Mouse (Mus musculus): ENCODE results near the gene Krt23.

The Krt23 gene

DNA sequence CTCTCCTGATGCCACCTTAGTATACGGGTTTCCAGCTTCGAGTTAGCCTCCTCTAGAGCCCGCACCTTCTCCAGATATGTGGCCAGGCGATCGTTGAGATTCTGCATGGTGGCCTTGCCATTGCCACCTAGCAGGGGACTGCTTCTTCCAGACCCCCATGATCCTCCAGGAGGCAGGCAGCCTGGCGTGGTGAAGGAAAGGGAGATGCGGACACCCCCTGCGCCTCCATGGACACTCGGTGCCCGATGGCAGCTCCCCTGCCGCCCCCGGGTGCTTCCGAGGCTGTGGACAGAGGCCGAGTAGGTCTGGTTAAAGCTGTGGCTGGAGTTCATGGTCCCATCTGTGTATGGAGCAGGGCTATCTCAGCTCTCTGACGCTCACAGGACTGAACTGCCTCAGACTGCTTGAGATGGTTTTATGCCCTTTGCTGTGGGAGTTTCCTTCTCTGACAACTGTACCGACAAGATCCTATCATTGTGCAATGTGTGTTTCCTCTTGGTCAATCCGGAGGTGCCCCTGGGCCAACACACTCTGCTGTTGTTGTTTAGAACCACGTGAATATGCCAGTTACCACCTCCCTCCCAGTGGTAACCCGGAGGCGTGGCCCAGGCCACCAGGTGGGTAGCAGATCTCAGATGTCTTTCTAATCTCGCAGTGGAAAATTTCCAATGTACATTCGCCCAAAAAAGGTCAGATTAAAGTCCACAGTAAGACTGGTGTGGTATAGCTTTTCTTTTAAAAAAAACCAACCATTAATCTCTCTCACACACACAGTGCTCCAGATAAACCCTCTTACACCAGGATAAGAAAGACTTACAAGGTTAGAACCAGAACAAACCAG, at the start of gene Krt23:
TSS of gene Krt23 (minus strand) at position 405 of the 841 bp plus-strand sequence.
- peak in 1 of 2 experiments; percentile 40 for DNase-seq (ENCODE audit: low spot score in 2 of 2)

DNA sequence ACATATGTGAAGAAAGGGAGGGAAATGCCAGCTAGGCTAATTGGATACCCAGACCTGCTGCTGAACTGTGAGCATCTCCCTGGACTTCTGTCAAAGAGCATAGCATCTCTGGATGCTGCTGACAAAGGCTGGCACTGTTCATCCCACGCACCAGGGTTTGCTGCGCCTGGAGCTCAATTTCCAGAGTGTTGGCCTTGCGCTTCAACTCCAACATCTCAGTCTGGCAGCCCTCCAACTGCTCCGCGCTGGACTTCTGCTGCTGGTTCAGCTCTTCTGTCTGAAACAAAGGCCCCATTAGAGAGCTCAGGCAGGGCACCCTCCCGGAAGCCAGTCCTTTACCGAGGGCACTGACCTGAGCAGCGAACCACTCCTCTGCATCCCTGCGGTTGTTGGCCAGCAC, 46.8 kb upstream of the Krt23 start:
- DNase-seq (ENCODE audit: low spot score in 2 of 2): no peak

DNA sequence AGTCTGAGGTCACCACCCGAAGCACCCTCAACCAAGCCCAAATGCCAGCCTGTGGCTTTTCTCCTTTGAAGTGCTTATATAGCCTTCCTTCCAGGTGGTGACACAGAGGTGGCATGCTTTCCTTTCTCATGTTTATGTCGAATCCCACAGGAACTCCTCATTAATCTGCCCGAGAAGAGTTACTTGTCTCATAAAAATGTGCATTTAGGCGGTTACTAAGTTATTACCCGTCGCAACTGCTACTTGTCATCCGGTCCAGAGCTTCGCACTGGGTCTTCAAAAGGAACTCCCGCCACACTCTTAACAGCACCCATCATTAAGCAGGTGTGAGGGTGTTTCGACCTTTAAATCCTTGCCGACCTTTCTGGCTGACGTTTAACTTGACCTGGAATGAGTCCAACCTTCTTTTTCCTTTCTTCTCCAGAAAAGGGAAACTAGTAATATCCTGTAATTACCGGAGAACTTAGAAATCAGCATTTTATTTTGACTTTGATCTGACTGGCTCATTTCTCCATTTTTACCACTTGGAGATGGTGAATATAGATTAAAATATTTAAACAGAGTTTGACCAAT, 28.4 kb upstream of the Krt23 start, which contains the start of gene Krt39:
TSS of gene Krt39 (minus strand) at position 51 of the 573 bp plus-strand sequence.
- DNase-seq (ENCODE audit: low spot score in 2 of 2): no peak

DNA sequence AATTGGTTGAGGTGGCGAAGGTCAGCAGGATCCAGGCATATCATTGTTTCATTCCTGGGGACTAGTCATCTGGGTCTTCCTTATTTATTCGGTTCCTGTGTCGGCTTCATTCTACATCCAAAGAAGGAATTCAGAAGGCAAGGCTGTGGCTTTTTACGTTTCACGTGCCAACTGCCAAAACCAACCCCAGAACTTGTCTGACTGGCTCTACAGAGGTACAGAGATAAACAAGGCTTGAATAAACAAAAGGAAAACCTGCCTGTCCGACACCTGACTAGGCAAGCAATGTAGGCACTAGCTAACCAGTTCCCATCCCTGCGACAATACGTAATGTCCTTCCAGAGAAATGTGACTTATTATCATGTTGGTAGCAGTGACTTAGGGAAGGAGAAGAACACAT, 21.2 kb upstream of the Krt23 start:
- DNase-seq (ENCODE audit: low spot score in 2 of 2): peak in 1 of 2 experiments; percentile 63

DNA sequence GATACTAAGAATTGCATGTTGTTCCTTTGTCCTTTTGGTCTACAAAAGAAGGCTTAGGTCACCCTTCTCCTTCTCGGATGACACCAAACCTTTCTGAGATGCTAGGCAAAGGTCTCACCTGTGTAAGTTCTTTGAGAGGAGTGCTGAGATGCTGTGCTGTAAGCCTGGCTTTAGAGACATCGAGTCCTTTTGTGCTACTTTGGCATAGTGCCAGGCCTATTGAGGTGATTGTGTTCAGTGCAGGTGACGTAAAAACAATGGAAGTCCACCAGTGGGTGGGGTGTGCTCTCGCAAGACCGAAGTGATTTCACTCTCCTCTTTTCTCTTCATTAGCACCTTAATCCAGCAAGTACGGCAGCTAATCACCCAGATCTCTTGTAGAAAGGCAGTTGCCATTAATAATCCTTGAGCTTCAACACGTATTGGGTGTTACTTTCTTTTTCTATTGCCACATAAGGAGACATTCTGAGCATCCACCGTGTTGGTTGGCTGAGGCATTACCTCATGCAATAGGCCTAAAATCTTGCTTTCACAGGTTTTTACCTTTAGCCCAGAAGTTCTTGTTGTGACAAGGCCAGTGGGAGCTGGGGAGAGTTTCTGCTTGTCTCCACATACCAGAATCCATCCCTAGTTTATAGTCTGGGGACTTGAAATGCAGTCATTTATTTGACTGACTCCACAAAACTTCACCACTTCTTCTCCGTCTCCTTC, 7.3 kb upstream of the Krt23 start:
- DNase-seq (ENCODE audit: low spot score in 2 of 2): no peak

DNA sequence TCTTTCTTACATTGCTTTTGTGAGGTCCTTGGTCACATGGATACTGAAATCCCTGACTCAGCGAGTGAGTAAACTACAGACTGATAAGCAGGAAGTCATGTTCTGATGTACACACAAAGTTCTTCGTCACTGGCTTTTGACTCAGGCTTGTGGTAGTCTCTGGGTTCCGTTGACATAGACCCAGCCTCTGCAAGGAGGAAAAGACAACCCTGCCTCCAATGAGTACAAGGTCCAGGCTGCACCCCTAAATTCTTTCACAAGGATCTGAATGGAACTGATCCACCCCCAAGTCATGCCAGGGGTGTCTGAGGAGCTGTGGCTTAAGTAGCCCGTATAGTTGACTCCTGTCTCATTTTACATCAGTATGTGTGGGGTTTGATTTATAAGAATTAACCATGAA, 3.5 kb upstream of the Krt23 start:
- no peak for DNase-seq (ENCODE audit: low spot score in 2 of 2)

DNA sequence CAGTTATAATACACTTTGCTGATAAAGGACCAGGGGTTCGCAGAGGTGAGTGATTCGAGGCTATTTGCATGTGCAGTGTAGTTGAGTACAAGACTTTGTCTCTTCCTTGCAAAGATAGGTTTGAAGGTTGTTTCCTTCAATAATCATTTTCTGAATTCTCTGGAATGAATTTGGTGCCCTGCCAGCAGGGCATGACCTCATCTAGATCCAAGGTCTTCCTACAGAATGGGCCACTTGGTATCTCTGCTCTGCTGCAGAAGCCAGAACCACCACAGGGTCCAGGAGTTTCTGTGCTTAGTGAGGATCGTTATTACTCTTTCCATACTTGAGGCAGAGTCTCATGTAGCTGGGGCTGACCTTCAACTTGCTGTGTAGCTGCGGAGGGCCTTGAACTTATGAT, 1.8 kb upstream of the Krt23 start:
- no peak for DNase-seq (ENCODE audit: low spot score in 2 of 2)

DNA sequence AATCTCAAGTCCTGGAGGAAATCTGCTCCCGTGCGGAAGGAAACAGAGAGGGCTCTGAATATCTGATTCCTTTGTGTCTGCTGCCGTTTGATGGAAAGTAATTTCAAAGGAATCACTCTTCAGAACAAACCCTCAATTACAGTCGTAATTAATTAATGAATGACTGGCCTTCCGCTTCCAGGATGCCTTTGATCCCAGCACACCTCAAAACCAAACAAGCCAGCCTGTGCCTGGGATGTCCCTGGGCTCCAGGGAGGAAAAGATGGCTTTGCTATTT, 575 bp upstream of the Krt23 start:
- DNase-seq (ENCODE audit: low spot score in 2 of 2): no peak

DNA sequence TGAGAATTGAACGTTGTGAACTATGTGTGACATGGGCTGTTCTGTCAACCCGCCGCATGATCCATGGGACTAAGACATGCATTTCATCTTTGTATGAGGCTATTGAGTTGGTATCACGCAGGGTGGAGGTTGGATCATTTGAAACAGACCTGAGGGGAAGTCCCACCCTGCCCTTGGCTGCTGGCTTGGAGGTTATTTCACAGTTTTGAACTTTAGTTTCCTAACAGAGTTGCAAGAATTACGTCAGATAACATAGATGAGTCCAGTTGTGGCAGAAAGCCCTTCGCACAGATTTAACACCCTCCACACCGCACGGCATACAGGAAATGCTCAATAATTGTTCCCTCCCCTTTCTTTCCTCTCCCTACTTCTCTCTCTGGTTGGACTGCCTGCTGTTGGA, 1.9 kb downstream of the Krt23 start:
- DNase-seq (ENCODE audit: low spot score in 2 of 2): no peak

DNA sequence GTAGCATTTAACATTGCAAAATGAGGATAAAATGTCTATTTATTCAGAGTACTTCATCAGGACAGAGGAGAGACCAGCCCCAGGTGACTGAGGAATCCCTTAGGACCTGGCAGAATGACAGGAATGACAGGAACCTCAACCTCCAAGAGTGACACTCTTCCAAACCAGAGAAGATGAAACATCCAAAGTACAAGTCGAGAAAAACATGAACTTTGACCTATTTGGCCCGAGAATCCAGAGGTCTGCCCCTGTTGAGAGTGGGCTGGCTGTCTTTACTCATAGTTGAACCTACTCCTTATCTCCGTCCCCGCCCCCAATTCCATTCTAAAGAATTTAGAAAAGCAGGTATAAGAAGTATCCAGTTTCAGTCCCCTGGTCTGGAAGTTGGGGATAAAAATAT, 2.3 kb downstream of the Krt23 start:
- DNase-seq (ENCODE audit: low spot score in 2 of 2): no peak

DNA sequence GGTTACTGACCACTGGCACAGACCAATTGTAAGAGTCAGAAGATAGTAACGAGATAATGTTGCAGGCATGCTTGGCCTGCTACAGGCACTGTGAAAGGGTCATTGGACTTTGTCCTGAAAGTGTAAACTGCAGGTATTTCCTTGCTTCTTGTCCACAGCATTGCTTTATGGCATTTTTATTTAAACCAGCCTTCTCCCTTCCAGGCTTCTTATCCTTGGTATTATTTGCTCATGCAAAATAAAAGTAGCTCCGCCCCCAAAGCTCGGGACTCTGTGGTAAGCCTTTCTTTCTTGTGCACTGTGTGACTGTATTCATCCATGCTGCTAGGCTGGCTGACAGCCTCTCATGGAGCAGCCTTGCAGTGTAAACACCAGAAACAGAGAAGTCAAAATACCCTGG, 3.7 kb downstream of the Krt23 start:
- DNase-seq (ENCODE audit: low spot score in 2 of 2): no peak

DNA sequence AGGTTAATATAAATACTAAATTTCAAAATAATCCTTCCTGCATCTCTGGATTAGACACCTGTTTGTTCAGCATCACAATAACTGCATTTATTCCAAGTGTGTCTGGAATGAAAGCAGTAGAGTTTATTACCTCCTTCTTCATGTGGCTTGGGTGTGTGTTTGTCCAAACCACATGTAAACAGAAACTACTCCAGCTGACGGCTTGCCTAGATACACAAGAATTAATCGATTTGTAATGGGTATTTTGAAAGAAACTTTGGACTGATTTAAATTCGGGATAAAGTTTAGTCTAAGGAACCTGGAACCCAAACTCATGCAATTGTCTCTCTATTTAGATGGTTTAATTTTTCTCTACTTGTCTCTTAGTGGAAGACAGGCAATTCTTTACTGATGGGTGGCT, 18.0 kb downstream of the Krt23 start:
- no peak for DNase-seq (ENCODE audit: low spot score in 2 of 2)

DNA sequence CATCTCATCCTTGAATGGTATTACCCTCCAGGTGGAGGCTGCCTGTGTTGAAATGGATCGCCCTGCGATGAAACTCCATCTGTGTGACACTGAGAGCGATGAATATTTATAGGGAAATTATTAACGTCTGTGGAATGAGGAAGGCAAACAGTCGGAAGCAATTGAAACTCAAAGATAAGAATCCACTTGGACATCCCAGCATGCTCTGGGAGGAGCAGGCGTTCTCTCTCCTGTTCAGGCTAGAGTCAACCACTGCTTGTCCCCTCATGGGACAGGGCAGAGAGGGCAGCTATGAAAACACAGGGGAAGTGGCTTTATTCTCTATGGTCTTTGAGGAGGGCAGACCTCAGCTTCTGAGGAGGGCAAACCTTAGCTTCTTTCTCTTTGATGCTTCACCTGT, 19.5 kb downstream of the Krt23 start:
- DNase-seq (ENCODE audit: low spot score in 2 of 2): no peak

DNA sequence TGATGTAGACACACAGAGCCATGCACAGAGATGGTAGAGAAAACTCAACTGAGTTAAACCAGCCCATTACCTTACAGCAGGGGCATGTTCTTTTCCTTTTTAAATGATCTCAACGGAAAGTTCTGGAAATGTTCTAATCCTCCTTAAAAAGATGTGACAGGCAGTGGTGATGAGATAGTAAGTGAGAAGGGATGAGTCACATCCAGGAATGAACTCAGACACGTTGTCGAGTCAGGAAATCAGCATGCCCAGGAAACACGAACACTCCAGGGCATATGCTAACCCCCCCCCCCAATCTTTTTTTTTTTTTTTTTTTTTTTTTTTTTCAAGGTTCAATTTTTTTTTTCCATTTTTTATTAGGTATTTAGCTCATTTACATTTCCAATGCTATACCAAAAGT, 20.5 kb downstream of the Krt23 start:
- DNase-seq (ENCODE audit: low spot score in 2 of 2): no peak

DNA sequence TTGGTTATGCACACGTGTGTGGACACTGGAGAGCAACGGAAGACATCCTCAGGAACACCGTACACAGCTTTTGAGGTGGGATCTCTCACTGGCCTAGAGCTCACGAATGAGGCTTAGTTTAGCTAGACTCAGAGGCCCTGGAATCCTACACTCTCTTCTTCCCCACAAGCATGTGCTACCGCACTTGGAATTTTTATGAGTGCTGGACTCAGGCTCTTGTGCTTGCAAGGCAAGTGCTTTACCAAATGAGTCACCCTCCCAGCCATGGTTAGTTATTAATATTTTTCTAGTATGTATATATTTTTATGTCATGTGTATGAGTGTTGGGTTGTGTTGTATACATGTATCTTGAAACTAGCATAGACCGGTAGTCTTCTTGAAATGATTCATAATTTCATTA, 21.0 kb downstream of the Krt23 start:
- DNase-seq (ENCODE audit: low spot score in 2 of 2): no peak

DNA sequence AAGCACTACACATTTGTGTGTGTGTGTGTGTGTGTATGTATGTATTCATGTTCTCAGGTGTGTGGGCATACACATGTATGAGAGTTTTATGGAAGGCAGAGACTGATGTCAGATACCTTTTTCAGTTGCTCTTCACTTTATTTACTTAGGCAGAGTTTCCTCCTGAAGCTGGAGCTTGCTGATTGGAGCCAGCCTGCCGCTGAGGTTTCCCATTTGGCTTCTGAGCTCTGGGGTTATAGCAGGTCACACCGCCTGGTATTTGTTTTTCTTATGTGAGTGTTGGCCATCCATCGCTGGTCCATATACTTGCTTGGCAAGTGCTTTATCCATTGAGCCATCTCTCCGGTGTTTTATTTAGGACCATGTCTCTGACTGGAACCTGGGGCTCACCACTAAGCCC, 23.7 kb downstream of the Krt23 start:
- DNase-seq (ENCODE audit: low spot score in 2 of 2): no peak

DNA sequence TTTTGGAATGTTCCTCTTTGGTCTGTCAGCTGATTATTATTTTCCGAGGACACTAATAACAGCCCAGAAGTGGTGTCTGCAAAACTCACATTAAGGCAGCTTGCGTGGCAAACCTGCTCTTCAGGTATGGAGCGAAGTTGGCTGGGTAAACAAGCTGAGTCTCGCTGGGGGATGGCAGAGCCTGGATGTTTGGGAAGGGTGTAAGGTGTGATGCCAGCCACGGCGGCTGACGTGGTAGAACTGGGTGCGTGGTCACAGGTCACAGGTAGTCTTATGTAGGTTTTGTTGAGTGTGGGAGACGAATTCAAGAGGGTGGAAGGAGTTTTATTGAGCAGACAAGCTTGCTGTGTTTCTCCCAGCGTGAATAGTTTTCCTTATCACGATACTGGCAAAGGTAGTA, 24.4 kb downstream of the Krt23 start:
- DNase-seq (ENCODE audit: low spot score in 2 of 2): peak in 1 of 2 experiments; percentile 74

DNA sequence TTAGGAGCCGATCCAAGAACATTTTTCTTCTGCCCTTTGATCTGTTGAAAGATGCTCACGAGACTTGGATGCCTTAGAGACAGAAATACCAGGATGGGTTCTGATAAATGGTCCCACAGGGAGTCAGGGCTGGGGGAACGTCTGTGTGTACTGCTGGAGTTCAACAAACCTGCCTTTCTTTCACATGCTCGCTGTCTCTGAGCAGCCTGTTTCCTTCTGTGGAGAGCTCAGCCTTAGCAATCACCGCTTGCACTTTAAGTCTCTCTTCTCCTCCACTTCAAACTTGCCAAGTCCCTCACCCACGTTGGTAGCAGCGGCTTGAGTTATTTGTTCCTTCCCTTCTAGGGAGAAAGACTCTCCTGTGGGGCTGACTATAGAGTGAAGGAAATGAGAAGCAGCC, 26.6 kb downstream of the Krt23 start:
- no peak for DNase-seq (ENCODE audit: low spot score in 2 of 2)

DNA sequence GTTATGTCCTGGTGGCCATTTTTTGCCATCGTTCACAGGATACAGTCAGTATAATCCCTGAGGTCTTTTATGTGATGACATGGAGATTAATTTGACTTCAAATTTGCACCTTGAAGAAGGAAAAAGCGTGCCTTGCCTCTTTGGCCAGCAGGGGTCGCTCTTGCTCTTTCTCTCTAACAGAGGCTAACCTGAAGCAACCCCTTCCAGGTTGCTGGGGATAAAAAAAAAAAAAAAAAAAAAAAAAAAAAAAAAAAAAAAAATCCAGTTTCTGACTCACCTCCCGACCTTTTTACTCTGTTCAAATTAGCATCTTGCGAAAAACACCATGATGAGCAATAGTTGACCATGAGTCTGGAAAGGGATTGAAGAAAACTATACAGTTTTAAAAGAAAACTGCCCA, 28.1 kb downstream of the Krt23 start:
- DNase-seq (ENCODE audit: low spot score in 2 of 2): peak; percentile 58 to 72

DNA sequence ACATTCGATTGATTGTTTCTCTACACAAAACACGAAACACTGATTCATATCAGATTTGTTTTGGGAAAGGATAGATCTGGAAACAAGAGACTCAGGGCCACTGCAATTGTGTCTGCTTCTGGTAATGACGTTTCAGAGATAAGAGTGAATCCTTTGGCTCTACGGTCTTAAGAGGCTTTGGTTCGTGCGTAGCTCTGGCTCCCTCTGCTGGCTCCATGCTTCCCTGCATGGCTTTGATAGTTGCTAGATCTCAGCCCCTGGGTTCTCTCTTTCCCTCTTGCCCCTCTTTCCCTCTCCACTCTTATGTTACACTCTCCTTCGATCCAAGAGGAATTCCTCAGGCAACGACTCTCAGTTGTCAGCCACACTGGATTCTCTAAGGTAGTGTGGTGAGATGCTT, 29.8 kb downstream of the Krt23 start:
- DNase-seq (ENCODE audit: low spot score in 2 of 2): peak; percentile 39 to 57

DNA sequence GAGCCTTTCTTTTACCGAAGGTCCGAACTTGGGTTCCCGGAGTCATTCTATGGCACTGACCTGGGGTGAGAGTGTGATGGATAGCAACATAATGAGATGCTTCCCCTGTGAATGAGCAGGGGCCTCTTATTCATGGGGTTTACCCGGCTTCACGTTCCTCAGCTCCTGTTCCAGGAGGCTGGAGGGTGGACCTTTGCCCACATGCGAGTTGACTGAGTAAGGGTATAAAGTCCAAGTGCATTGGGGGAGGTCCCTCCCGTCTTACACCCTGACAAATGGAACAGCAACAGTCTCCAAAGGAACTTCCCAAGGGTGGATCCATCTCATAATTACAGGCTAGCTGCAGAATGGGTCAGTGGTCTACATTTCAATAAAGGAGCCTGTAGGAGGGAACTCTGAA, 31.2 kb downstream of the Krt23 start:
- no peak for DNase-seq (ENCODE audit: low spot score in 2 of 2)

DNA sequence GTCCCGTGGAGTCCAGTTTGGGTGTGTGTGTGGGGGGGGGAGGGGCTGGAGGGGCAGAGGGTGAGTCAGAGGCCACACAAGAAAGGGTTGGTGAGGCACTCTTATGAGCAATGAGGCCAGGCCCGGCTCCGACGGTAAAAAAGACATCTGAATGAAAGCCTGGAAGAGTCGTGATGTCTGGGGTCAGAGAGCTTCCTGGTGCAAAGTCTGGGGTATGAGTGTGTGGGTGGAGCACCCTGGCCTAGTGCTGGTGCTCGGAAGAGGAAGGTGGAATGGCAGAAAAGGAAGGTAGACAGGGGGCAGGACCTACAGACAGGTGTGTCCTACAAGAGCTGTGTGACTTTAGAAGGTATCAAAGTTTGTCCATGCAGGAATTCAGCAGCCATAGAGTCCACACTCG, 34.0 kb downstream of the Krt23 start:
- DNase-seq (ENCODE audit: low spot score in 2 of 2): no peak

DNA sequence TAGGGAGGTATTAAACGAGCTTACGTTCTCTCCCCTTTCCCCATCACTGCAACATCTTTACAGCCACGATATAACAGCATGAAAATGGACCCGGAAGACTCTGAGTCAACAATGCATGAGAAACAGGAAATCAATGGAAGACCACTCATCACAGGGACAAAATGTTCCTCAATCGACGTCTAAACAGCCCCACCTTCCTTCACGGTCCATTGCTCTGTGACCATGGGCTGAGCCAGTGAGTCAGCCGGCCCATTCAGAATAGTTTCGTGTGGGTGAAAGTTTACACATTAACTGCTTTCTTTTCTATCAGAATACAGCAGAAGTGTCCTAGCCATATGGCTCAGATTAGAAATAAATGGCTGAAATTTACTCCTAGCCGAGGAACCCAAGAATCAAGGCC, 38.2 kb downstream of the Krt23 start:
- no peak for DNase-seq (ENCODE audit: low spot score in 2 of 2)

Measured in urinary bladder, adult 18-20 months (tissue).